Mouse (Mus musculus) CD4-positive helper T cell, adult 2 months (primary cell): ENCODE data around the gene Echs1.

Source experiments
- DNase-seq: peaks from one replicate; pipeline ENCODE4 v3.0.0-alpha.2; 2012; ENCODE audit warnings: low read depth, missing footprints, low spot score

Gene Echs1

GRCm38 (mm10) chr7:140061832-140062130, 54.5 kb downstream of the Echs1 start:
- no peak for DNase-seq

GRCm38 (mm10) chr7:140060936-140061831, 55.1 kb downstream of the Echs1 start:
- DNase-seq: no peak

GRCm38 (mm10) chr7:140059601-140060000, 56.7 kb downstream of the Echs1 start:
- no peak for DNase-seq

- no peak for DNase-seq
These were observed 57.7 kb downstream of the Echs1 start for GRCm38 (mm10) chr7:140058528-140058927.

- DNase-seq: no peak
These were observed 58.6 kb downstream of the Echs1 start for GRCm38 (mm10) chr7:140057413-140058407.
